Mouse (Mus musculus) Patski (cell line): Measurements from ENCODE around the gene Tbc1d13. TPM values are rescaled to one million over a fixed set of nuclear protein-coding genes. Genes with fewer than 3 reads are reported as not detected.

Experiments used
- ATAC-seq: fragments of 100-300 bp; one replicate; pipeline ENCODE4 v1.8.0; 2021
- CTCF ChIA-PET: fragments of 350-600 bp; sonication (Branson Sonifier 250); formaldehyde crosslinking; loops from one replicate; lab custom pipeline; 2022; ENCODE audit warnings: inconsistent platforms; lab: Charles Lee
- POLR2A ChIA-PET: fragments of 350-600 bp; sonication (Branson Sonifier 250); formaldehyde crosslinking; loops from one replicate; lab custom pipeline; 2022; ENCODE audit warnings: antibody characterized with exemption, inconsistent platforms; lab: Charles Lee
- DNase-seq: peaks from one replicate; pipeline ENCODE4 v3.0.0-alpha.2; 2011; ENCODE audit warnings: low read depth, low spot score
- H3K27me3 ChIP-seq: fragments of 371-371 bp; one replicate; pipeline ENCODE4 v1.5.1; 2021
- CTCF ChIP-seq: fragments of 100-300 bp; IDR thresholded peaks from one replicate; pipeline ENCODE4 v1.5.1; 2021
- in situ Hi-C: fragments of 300-500 bp; cut with MboI; formaldehyde crosslinking; loops from 3 replicates; pipeline ENCODE4 v1.11.1; 2018; ENCODE audit warnings: low pct_unique_long_range_greater_than_20kb, mixed read lengths
- polyA plus RNA-seq: library from polyadenylated mRNA; unstranded; gene quantifications from one replicate; pipeline ENCODE4 v1.2.3, GENCODE M21; 2021

The Tbc1d13 gene
- polyA plus RNA-seq, 1 experiment from 2014 or later = 37.9 TPM

DNA sequence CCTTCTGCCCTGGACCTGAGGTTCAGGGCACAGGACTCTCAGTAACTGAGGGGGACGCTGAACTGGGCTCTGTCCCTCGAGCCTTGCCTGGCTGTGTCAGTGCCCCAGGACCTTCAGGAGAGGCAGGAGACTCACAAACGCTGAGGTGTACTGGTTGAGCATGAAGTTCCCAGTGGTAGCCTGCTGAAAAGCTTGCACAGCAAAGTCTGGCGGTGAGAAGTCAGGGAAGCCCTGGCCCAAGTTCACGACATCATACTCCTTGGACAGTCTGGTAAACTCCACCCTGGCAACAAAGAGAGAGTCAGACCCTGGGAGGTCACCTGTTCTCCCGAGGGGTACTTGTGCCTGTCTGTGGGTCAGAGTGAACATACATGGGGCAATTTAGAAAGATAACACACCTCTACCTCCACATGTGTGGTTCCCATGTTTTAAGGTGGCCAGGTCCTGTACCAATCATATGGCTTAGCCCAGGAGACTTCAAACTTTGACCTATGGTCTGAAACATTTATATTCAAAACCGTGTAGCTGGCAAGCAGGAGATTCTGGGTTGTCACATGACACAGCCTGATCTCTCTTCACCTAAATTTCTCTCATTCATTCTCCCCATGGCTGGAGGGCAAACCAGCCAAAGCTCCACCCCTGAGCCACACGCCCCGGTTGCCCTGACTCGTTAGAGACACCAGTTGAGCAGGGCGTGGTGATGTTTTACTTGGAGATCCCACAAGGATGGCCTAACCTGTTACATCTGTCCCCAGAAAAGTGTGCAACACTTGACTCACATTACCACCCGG is 58.4 kb downstream of the Tbc1d13 start:
- ATAC-seq = no peak
- in situ Hi-C loops = no loop called here
- no peaks in the 10 kb centered on the region for H3K27me3 ChIP-seq
- ChIA-PET CTCF (interaction anchor here (2.1 kb wide), 1 partner anchor 14 kb away, joined by 4 read pairs; the partner anchor contains the start of gene Kyat1), POLR2A (no interaction called here)
- no peak for DNase-seq
- no peak for TF ChIP-seq CTCF

DNA sequence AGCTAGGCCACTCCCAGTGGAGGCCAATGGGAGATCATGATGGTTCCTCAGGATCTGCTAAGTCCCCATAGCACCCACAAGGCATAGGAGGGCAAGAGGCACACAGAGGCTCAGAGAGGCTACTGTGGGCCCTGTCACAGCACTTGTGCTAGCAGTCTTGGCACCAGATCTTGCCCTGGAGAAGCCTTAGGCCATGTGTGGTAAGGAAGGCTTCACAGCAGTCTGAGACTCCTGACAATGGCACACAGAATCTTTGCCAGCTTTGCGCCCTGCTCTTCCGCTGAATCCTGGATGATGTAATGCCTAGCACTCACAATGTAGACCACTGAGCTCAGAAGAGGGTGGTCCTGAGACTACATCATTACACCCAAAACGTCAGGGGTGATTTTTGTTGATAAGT is 61.1 kb downstream of the Tbc1d13 start:
- ATAC-seq (no peak), DNase-seq (no peak)
- TF ChIP-seq CTCF = no peak
- no peaks in the 10 kb centered on the region for H3K27me3 ChIP-seq
- in situ Hi-C loops = no loop called here
- ChIA-PET CTCF (no interaction called here), POLR2A (interaction anchor here (0.6 kb wide), 1 partner anchor 176 kb away, joined by 4 read pairs; no protein-coding TSS in a partner anchor)

DNA sequence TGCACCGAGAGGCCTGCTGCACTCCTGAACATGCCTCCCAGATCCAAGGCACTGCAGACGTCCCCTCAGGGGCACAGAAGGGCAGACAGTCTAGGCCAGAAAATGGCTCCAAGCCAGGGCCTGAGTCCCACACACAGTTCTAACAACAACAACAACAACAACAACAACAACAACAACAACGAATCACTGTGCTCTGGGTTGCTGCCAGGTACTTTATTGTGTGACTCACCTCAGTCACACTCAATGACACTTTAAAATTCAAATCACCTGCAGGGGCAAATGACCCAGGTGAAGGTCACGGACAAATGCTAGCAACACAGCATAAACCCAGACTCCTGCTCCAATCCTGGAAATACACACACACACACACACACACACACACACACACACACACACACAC is 64.5 kb downstream of the Tbc1d13 start:
- no peak for DNase-seq
- in situ Hi-C loops = no loop called here
- TF ChIP-seq CTCF = no peak
- ChIA-PET CTCF (interaction anchor here (1.4 kb wide), 1 partner anchor 9 kb away, joined by 3 read pairs; no protein-coding TSS in a partner anchor), POLR2A (no interaction called here)
- no peaks in the 10 kb centered on the region for H3K27me3 ChIP-seq
- no peak for ATAC-seq

DNA sequence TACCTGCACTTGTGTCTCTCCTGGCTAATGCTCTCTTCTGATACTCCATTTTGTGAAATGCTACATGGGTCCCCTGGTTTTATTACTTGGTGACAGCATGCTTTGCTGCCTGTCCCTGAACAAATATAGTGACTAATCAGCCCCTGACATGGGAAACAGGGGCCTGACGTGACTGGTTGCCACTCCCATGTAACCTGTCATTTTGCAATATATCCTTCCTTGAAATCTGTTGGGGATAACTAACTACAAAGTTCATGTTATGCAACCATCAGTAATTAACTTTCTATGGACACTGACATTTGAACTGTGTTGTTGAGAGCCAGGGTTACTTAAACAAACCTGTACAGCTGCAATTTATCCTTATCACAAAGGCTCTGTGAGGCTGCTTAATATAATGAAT is 66.4 kb downstream of the Tbc1d13 start:
- in situ Hi-C loops = no loop called here
- POLR2A ChIA-PET = no interaction called here
- no peaks in the 10 kb centered on the region for H3K27me3 ChIP-seq
- CTCF ChIA-PET = no interaction called here
- ATAC-seq (no peak), DNase-seq (no peak)
- TF ChIP-seq CTCF = no peak

DNA sequence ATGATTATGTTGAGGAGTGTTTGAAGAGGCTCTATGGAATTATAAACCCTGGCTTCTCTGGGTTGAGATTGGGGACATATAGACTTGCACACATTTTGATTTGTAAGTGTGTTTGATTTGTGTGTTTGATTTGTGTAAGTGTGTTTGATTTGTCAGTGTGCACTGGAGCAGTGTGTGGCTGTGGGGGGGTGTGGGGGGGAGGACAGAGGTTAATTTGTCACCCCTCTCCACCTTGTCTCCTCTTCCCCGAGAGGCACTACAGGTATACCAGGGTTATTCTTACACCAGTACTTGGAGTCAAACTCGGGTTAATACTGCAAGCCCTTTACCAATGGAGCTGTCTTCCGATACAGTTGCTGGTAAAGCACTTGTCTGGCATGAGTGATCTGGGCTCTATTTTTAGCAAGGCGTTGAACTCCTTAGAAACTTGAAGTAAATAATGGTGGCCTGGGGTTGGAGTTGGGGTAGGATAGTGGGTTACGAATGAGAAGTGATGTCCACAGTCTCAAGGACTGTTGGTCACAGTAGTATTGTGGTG is 66.9 kb downstream of the Tbc1d13 start:
- DNase-seq = no peak
- ChIA-PET CTCF (no interaction called here), POLR2A (no interaction called here)
- in situ Hi-C loops = no loop called here
- TF ChIP-seq CTCF = no peak
- H3K27me3 ChIP-seq = no peaks in the 10 kb centered on the region
- ATAC-seq = no peak

Other genes starting within 250 kb of the Tbc1d13 start
- gene Odf2, start 244.5 kb upstream of the Tbc1d13 start, polyA plus RNA-seq = 59.7 TPM
- gene Gle1, start 198.3 kb upstream of the Tbc1d13 start, polyA plus RNA-seq = 30.3 TPM
- 597 TPM for gene Sptan1, start 168.2 kb upstream of the Tbc1d13 start, polyA plus RNA-seq
- 63.5 TPM for gene Wdr34, start 84.9 kb upstream of the Tbc1d13 start, polyA plus RNA-seq
- gene Set, start 76.4 kb upstream of the Tbc1d13 start, polyA plus RNA-seq = 288 TPM
- gene Pkn3, start 56.1 kb upstream of the Tbc1d13 start, polyA plus RNA-seq = 8.2 TPM
- 29.6 TPM for gene Zdhhc12, start 40.1 kb upstream of the Tbc1d13 start, polyA plus RNA-seq
- 26.5 TPM for gene Zer1, start 9.2 kb upstream of the Tbc1d13 start, polyA plus RNA-seq
- 19.2 TPM for gene Endog, start 37.7 kb downstream of the Tbc1d13 start, polyA plus RNA-seq
- 31.6 TPM for gene Spout1, start 44.7 kb downstream of the Tbc1d13 start, polyA plus RNA-seq
- gene Kyat1, start 72.1 kb downstream of the Tbc1d13 start, polyA plus RNA-seq = 14.8 TPM
- gene Lrrc8a, start 104.0 kb downstream of the Tbc1d13 start, polyA plus RNA-seq = 19.3 TPM
- gene Gm28035, start 106.8 kb downstream of the Tbc1d13 start, polyA plus RNA-seq = 2.1 TPM
- 22.4 TPM for gene Phyhd1, start 132.5 kb downstream of the Tbc1d13 start, polyA plus RNA-seq
- not detected for gene Gm28038, start 147.3 kb downstream of the Tbc1d13 start, polyA plus RNA-seq
- gene Dolk, start 152.6 kb downstream of the Tbc1d13 start, polyA plus RNA-seq = 24.0 TPM
- gene Nup188, start 152.7 kb downstream of the Tbc1d13 start, polyA plus RNA-seq = 36.7 TPM
- gene Sh3glb2, start 225.6 kb downstream of the Tbc1d13 start, polyA plus RNA-seq = 102 TPM
- 43.3 TPM for gene Miga2, start 230.5 kb downstream of the Tbc1d13 start, polyA plus RNA-seq